Mouse (Mus musculus) liver, embryonic 12.5 days (tissue): ENCODE results near the gene Cmss1. TPM values are rescaled to one million over a fixed set of nuclear protein-coding genes. Genes with fewer than 3 reads are reported as not detected.

Source experiments
- ATAC-seq: fragments of 200-750 bp; cut with Nextera tagmentation; 2 replicates; pipeline ENCODE4 v1.8.0; 2017; ENCODE audit warnings: moderate number of reproducible peaks, mild to moderate bottlenecking, moderate library complexity
- H3K27ac ChIP-seq: fragments of 300-500 bp; sonication (generic); 2 replicates; pipeline ENCODE4 v1.5.1; 2016; ENCODE audit warnings: mild to moderate bottlenecking
- H3K27me3 ChIP-seq: fragments of 300-500 bp; sonication (generic); replicated peaks from 2 replicates; pipeline ENCODE4 v1.6.1; 2016; ENCODE audit warnings: mild to moderate bottlenecking, moderate library complexity
- H3K36me3 ChIP-seq: fragments of 300-500 bp; sonication (generic); 2 replicates; pipeline ENCODE4 v1.6.1; 2016; ENCODE audit warnings: mild to moderate bottlenecking, moderate library complexity
- H3K4me1 ChIP-seq: fragments of 300-500 bp; sonication (generic); 2 replicates; pipeline ENCODE4 v1.6.1; 2016
- H3K4me2 ChIP-seq: fragments of 300-500 bp; sonication (generic); 2 replicates; pipeline ENCODE4 v1.6.1; 2016; ENCODE audit warnings: mild to moderate bottlenecking, moderate library complexity
- H3K4me3 ChIP-seq: fragments of 300-500 bp; sonication (generic); 2 replicates; pipeline ENCODE4 v1.5.1; 2016; ENCODE audit warnings: mild to moderate bottlenecking, moderate library complexity
- H3K9ac ChIP-seq: fragments of 300-500 bp; sonication (generic); 2 replicates; pipeline ENCODE4 v1.6.1; 2016; ENCODE audit warnings: mild to moderate bottlenecking, moderate library complexity
- H3K9me3 ChIP-seq: fragments of 300-500 bp; sonication (generic); replicated peaks from 2 replicates; pipeline ENCODE4 v1.6.1; 2016; ENCODE audit warnings: mild to moderate bottlenecking, moderate library complexity
- WGBS: fragments of 180-500 bp; shearing (Covaris S2); methylation state at CpG from one replicate; pipeline ENCODE4 v1.1.7; 2016; ENCODE audit not compliant: insufficient replicate concordance; 5-methylcytosine and 5-hydroxymethylcytosine counted together
- polyA plus RNA-seq: library from polyadenylated mRNA; unstranded; fragments of >200 nt; fragmentation: Nextera tagmentation; extraction: Ambion mirVana; gene quantifications from 2 replicates; pipeline ENCODE4 v1.2.1, GENCODE M21; 2016

The Cmss1 gene
- 44.4 and 47.6 TPM in 2 replicates for polyA plus RNA-seq

GRCm38 (mm10) chr16:57606444-57607227, at the start of gene Cmss1:
Gene Cmss1 (minus strand): TSS chr16:57606864.
- Histone ChIP-seq H3K36me3 (no peaks in the 10 kb centered on the region), H3K4me2 (peak within 1 kb of the TSS; percentile 85), H3K4me3 (peak within 1 kb of the TSS; percentile 83), H3K9ac (peak within 1 kb of the TSS; percentile 79), H3K9me3 (no peaks in the 10 kb centered on the region), H3K27me3 (no peaks in the 10 kb centered on the region), H3K4me1 (peaks cover 19% of the 10 kb centered on the region), H3K27ac (peak within 1 kb of the TSS; percentile 66)
- peak; percentile 90 for ATAC-seq
- WGBS: under 1% methylated on average over 64 of the region's 64 CpGs

- H3K9me3 ChIP-seq: no peaks in the 10 kb centered on the region
- ATAC-seq: no peak
- WGBS: 58% methylated on average over 2 of the region's 2 CpGs
These were observed 43.2 kb upstream of the Cmss1 start for GRCm38 (mm10) chr16:57649888-57650287.

GRCm38 (mm10) chr16:57641346-57641885, 34.8 kb upstream of the Cmss1 start:
- no peak overlapping the region for H3K9ac ChIP-seq
- ATAC-seq: no peak

More at GRCm38 (mm10) chr16:57649888-57650287, 43.2 kb upstream of the Cmss1 start:
- Histone ChIP-seq H3K4me2 (no peak overlapping the region), H3K9ac (no peak overlapping the region), H3K27me3 (no peaks in the 10 kb centered on the region), H3K4me3 (no peak overlapping the region), H3K4me1 (no peaks in the 10 kb centered on the region), H3K27ac (no peak overlapping the region), H3K36me3 (no peaks in the 10 kb centered on the region)

GRCm38 (mm10) chr16:57634766-57635165, 28.1 kb upstream of the Cmss1 start:
- Histone ChIP-seq H3K4me1 (no peaks in the 10 kb centered on the region), H3K27me3 (no peaks in the 10 kb centered on the region), H3K9me3 (no peaks in the 10 kb centered on the region), H3K36me3 (no peaks in the 10 kb centered on the region), H3K4me2 (no peak overlapping the region), H3K9ac (no peak overlapping the region), H3K27ac (no peak overlapping the region), H3K4me3 (no peak overlapping the region)
- WGBS: 56% methylated on average over 5 of the region's 5 CpGs
- no peak for ATAC-seq

More at GRCm38 (mm10) chr16:57641346-57641885, 34.8 kb upstream of the Cmss1 start:
- Histone ChIP-seq H3K36me3 (no peaks in the 10 kb centered on the region), H3K27me3 (no peaks in the 10 kb centered on the region), H3K4me3 (no peak overlapping the region), H3K4me2 (no peak overlapping the region), H3K9me3 (no peaks in the 10 kb centered on the region), H3K27ac (no peak overlapping the region), H3K4me1 (no peaks in the 10 kb centered on the region)
- 65% methylated on average over 10 of the region's 10 CpGs for WGBS

- H3K4me3 ChIP-seq: no peak overlapping the region
- no peak overlapping the region for H3K27ac ChIP-seq
- no peak overlapping the region for H3K4me2 ChIP-seq
- no peaks in the 10 kb centered on the region for H3K9me3 ChIP-seq
- WGBS: 10% methylated on average over 6 of the region's 6 CpGs
- no peaks in the 10 kb centered on the region for H3K36me3 ChIP-seq
- no peaks in the 10 kb centered on the region for H3K4me1 ChIP-seq
- no peaks in the 10 kb centered on the region for H3K27me3 ChIP-seq
- H3K9ac ChIP-seq: no peak overlapping the region
- no peak for ATAC-seq
These were observed 27.5 kb upstream of the Cmss1 start for GRCm38 (mm10) chr16:57634191-57634590.

- WGBS: 0% methylated on average over 1 of the region's 1 CpGs
- H3K9ac ChIP-seq: no peak overlapping the region
- H3K27me3 ChIP-seq: no peaks in the 10 kb centered on the region; the same call in 1 of the 2 replicates
- H3K36me3 ChIP-seq: no peaks in the 10 kb centered on the region
- H3K27ac ChIP-seq: no peak overlapping the region
- no peaks in the 10 kb centered on the region for H3K9me3 ChIP-seq
- H3K4me2 ChIP-seq: no peak overlapping the region
- ATAC-seq: no peak
- H3K4me1 ChIP-seq: peaks cover 5% of the 10 kb centered on the region
- H3K4me3 ChIP-seq: no peak overlapping the region
These were observed 5.1 kb upstream of the Cmss1 start for GRCm38 (mm10) chr16:57611768-57612167.

GRCm38 (mm10) chr16:57601031-57601430, 5.6 kb downstream of the Cmss1 start:
- Histone ChIP-seq H3K27ac (no peak overlapping the region), H3K9me3 (no peaks in the 10 kb centered on the region), H3K27me3 (no peaks in the 10 kb centered on the region), H3K36me3 (no peaks in the 10 kb centered on the region), H3K9ac (no peak overlapping the region), H3K4me3 (no peak overlapping the region), H3K4me2 (no peak overlapping the region), H3K4me1 (peaks cover 11% of the 10 kb centered on the region; the same call in 1 of the 2 replicates)
- ATAC-seq: no peak

- WGBS: 78% methylated on average over 4 of the region's 4 CpGs
These were observed 9.2 kb downstream of the Cmss1 start for GRCm38 (mm10) chr16:57597295-57597957.

GRCm38 (mm10) chr16:57593422-57594157, 13.1 kb downstream of the Cmss1 start:
- 37% methylated on average over 7 of the region's 7 CpGs for WGBS

More at GRCm38 (mm10) chr16:57597295-57597957, 9.2 kb downstream of the Cmss1 start:
- H3K4me1 ChIP-seq: no peaks in the 10 kb centered on the region
- no peak overlapping the region for H3K9ac ChIP-seq
- H3K9me3 ChIP-seq: no peaks in the 10 kb centered on the region
- H3K4me3 ChIP-seq: no peak overlapping the region
- no peaks in the 10 kb centered on the region for H3K27me3 ChIP-seq
- no peak for ATAC-seq
- no peak overlapping the region for H3K4me2 ChIP-seq
- H3K27ac ChIP-seq: no peak overlapping the region
- H3K36me3 ChIP-seq: no peaks in the 10 kb centered on the region

GRCm38 (mm10) chr16:57585201-57585600, 21.5 kb downstream of the Cmss1 start:
- Histone ChIP-seq H3K9me3 (no peaks in the 10 kb centered on the region), H3K4me3 (no peak overlapping the region), H3K9ac (no peak overlapping the region), H3K4me1 (peaks cover 4% of the 10 kb centered on the region), H3K27me3 (no peaks in the 10 kb centered on the region), H3K27ac (no peak overlapping the region), H3K4me2 (no peak overlapping the region), H3K36me3 (no peaks in the 10 kb centered on the region)
- no peak for ATAC-seq
- WGBS: 16% methylated on average over 3 of the region's 3 CpGs

More at GRCm38 (mm10) chr16:57593422-57594157, 13.1 kb downstream of the Cmss1 start:
- Histone ChIP-seq H3K9ac (no peak overlapping the region), H3K9me3 (no peaks in the 10 kb centered on the region), H3K4me2 (no peak overlapping the region), H3K4me3 (no peak overlapping the region), H3K4me1 (no peaks in the 10 kb centered on the region), H3K27me3 (no peaks in the 10 kb centered on the region), H3K36me3 (no peaks in the 10 kb centered on the region), H3K27ac (no peak overlapping the region)
- no peak for ATAC-seq

- H3K4me2 ChIP-seq: no peak overlapping the region
- 51% methylated on average over 2 of the region's 2 CpGs for WGBS
These were observed 24.7 kb downstream of the Cmss1 start for GRCm38 (mm10) chr16:57582008-57582407.

More at GRCm38 (mm10) chr16:57582008-57582407, 24.7 kb downstream of the Cmss1 start:
- Histone ChIP-seq H3K36me3 (no peaks in the 10 kb centered on the region), H3K27me3 (no peaks in the 10 kb centered on the region), H3K27ac (no peak overlapping the region), H3K4me3 (no peak overlapping the region), H3K4me1 (peaks cover 4% of the 10 kb centered on the region), H3K9me3 (no peaks in the 10 kb centered on the region), H3K9ac (no peak overlapping the region)
- ATAC-seq: no peak
